Mouse (Mus musculus) ovary, postnatal 14 days (tissue): ENCODE results near the gene Fut2.

Experiments used
- DNase-seq: peaks from one replicate; pipeline ENCODE4 v3.0.0; 2022; ENCODE audit warnings: low spot score

Gene Fut2

DNA sequence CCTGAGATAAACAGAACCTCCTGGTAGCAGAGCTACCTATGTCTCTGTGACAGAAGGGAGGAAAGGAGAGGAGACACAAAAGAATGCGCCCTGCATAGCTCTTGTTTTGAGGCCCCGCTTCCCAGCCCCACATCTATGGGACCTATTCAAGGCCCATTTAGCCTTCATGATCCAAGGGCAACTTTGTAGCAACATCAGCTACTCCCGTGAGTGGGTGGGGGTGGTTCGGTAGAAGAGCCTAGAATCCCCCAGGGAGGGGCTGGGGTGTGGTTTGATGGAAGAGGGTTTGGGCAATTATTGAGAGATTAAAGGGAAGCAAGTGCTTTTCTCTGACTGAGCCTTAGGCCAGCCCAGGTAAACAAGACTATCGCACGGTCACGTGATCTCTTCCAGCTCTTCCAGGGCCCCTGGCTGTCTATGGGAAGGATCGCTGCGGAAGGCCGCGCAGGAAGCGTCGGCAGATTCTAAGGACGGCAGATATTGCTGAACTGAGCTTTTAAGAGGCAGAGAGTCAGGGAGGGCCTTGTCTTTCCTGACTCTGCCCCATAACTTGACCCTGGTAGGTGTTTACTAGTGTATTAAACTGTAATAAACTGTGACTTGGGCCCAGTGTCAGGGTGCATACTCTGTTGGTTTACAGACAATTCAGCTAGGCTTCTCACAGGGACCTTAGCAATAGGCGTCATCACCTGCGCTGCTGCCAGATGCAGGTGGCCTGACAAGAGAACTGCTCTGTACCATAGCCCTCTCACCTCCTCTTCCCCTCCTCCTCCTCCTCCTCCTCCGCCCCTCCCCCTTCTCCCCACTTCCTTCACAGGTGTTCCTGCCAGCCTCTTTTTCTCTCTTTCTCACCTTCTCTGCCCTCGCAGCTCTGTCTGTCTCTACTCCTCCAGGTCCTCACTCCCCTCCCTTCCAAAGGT, 67.0 kb downstream of the Fut2 start:
- DNase-seq = no peak
